Mouse (Mus musculus): ENCODE results near the gene Atic. TPM values are rescaled to one million over a fixed set of nuclear protein-coding genes. Genes with fewer than 3 reads are reported as not detected.

The Atic gene
- polyA plus RNA-seq, 1 experiment from 2014 or later = 43.0 TPM

DNA sequence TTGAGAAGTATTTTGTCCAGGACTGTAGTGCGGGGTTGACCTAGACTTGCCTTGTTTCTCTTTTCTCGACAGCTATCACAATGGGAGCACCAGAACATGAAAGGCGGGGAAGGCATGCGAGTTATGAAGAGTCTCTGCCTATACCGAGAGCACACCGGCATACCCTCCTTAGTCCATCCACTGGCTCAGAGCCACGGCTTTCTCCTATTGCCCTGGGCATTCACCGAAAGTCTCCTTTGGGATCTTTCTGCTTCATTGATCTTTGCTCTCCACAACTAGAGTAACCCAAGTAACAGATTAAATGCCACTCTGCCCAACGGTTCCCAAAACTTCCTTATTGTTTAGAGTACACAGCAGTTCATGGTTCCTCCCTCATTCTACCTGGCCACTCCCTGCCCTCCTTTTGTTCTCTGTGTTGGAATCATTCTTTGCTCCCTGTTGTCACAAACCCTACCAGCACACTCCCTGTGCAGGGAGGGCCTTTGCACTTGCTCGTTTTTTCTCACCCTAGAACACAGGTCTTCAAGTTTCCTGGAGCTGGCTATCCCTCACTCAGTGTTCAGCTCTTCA is 6.2 kb upstream of the Atic start:
- DNase-seq (ENCODE audit: low spot score) = no peak
- H3K27ac ChIP-seq (ENCODE audit: low read depth, low read length) = no peak overlapping the region
- no peak for ATAC-seq
- no peaks in the 10 kb centered on the region for H3K9me3 ChIP-seq (replicated peaks; ENCODE audit: control insufficient read depth, low read length)
- H3K27me3 ChIP-seq (replicated peaks; ENCODE audit: control insufficient read depth, insufficient read depth, low read length) = no peaks in the 10 kb centered on the region
- no peak overlapping the region for H3K9ac ChIP-seq (ENCODE audit: low read length)
- WGBS = 79% methylated on average over 10 of the region's 10 CpGs
- no peaks in the 10 kb centered on the region for H3K36me3 ChIP-seq (ENCODE audit: control insufficient read depth, insufficient read depth, low read length)
- no peak overlapping the region for H3K4me2 ChIP-seq (ENCODE audit: low read length)
- no peak overlapping the region for H3K4me3 ChIP-seq (ENCODE audit: low read depth, low read length)
- H3K4me1 ChIP-seq (ENCODE audit: control insufficient read depth, insufficient read depth, low read length) = no peaks in the 10 kb centered on the region

DNA sequence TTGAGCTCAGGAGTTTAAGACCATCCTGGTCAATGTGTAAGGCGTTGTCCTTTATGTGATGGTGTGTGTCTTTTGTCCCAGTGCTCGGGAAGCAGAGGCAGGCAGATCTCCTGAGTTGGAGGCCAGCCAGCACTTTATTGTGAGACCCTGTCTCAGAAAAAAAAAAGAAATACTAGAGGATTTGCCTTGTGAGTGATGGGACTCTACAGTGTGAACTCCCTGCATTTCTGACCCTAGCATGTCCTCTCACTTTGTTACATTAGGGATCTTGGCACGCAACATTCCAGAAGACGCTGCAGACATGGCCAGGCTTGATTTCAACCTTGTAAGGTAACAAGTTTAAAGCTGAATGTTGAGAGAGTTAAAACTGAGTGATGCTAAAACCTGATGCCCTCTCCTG is 3.7 kb downstream of the Atic start:
- no peak overlapping the region for H3K9ac ChIP-seq (ENCODE audit: low read length)
- no peak for ATAC-seq
- 94% methylated on average over 4 of the region's 4 CpGs for WGBS
- no peak overlapping the region for H3K4me2 ChIP-seq (ENCODE audit: low read length)
- no peak for DNase-seq (ENCODE audit: low spot score)
- no peaks in the 10 kb centered on the region for H3K27me3 ChIP-seq (replicated peaks; ENCODE audit: control insufficient read depth, insufficient read depth, low read length)
- H3K9me3 ChIP-seq (replicated peaks; ENCODE audit: control insufficient read depth, low read length) = no peaks in the 10 kb centered on the region; the same call in 1 of the 2 replicates
- no peak overlapping the region for H3K4me3 ChIP-seq (ENCODE audit: low read depth, low read length)
- H3K27ac ChIP-seq (ENCODE audit: low read depth, low read length) = no peak overlapping the region
- peaks cover 7% of the 10 kb centered on the region; the same call in 1 of the 2 replicates for H3K4me1 ChIP-seq (ENCODE audit: control insufficient read depth, insufficient read depth, low read length)
- peaks cover 34% of the 10 kb centered on the region for H3K36me3 ChIP-seq (ENCODE audit: control insufficient read depth, insufficient read depth, low read length)

DNA sequence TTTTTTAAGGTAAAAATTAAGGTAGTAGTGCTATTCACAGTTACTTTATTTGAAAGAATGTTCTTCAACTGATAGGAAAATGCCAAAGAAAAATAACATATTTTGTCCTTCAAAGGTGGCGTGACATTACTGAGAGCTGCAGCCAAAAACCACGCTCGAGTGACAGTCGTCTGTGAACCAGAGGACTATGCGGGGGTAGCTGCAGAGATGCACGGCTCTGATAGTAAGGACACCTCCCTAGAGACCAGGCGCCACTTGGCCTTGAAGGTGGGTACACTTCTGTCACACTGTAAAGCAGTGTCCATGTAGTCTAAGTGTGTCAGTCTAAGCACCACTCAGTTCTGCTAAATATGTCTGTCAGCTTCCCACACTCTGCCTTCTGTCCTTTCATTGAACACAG is 7.3 kb downstream of the Atic start:
- Histone ChIP-seq H3K9me3 (replicated peaks; ENCODE audit: control insufficient read depth, low read length) (no peaks in the 10 kb centered on the region; the same call in 1 of the 2 replicates), H3K9ac (ENCODE audit: low read length) (no peak overlapping the region), H3K4me3 (ENCODE audit: low read depth, low read length) (no peak overlapping the region), H3K4me1 (ENCODE audit: control insufficient read depth, insufficient read depth, low read length) (no peaks in the 10 kb centered on the region), H3K27ac (ENCODE audit: low read depth, low read length) (no peak overlapping the region), H3K36me3 (ENCODE audit: control insufficient read depth, insufficient read depth, low read length) (peaks cover 51% of the 10 kb centered on the region), H3K4me2 (ENCODE audit: low read length) (no peak overlapping the region), H3K27me3 (replicated peaks; ENCODE audit: control insufficient read depth, insufficient read depth, low read length) (no peaks in the 10 kb centered on the region)
- whole genome bisulfite sequencing = 95% methylated on average over 7 of the region's 7 CpGs
- DNase-seq (ENCODE audit: low spot score) = no peak
- ATAC-seq = no peak

DNA sequence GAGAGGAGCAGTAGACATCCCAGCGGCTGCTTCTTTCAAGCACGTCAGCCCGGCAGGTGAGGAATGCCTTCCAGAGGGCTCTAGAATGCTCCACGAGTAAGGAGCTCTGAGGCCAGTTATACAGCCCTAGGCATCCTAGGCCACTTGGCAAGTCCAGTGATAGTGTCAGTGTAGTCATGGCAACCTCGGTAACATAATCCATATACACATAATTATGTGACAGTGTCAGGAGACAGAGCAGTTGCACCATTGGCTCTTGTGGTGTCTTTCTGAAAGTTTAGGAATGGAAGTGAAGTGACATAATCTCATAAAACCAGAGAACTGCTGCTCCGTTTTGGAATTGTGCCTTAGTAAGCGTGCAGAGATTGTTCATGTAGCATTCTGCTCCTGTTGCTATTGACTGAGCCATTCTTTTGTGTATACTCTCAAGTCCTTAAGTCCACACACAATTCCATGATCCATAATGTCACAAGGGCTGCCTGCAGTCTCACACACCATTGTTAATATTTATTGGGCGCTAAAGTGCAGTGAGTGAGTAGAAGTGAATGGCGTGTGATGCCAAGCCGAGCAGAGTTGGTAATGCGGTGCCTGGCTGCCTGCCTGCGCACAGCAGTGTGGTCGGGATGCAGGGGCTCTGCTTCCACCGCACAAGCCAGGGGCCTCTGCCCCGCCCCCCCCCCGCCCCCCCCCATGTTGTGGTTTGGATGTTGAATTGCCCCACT is 11.1 kb downstream of the Atic start:
- H3K9ac ChIP-seq (ENCODE audit: low read length) = no peak overlapping the region
- 68% methylated on average over 16 of the region's 16 CpGs for WGBS
- H3K4me1 ChIP-seq (ENCODE audit: control insufficient read depth, insufficient read depth, low read length) = no peaks in the 10 kb centered on the region
- ATAC-seq = peak; percentile 55; the same call in 1 of the 2 replicates
- H3K9me3 ChIP-seq (replicated peaks; ENCODE audit: control insufficient read depth, low read length) = no peaks in the 10 kb centered on the region
- peaks cover 66% of the 10 kb centered on the region for H3K36me3 ChIP-seq (ENCODE audit: control insufficient read depth, insufficient read depth, low read length)
- no peak overlapping the region for H3K4me2 ChIP-seq (ENCODE audit: low read length)
- H3K27ac ChIP-seq (ENCODE audit: low read depth, low read length) = no peak overlapping the region
- peak; percentile 35 for DNase-seq (ENCODE audit: low spot score)
- H3K27me3 ChIP-seq (replicated peaks; ENCODE audit: control insufficient read depth, insufficient read depth, low read length) = no peaks in the 10 kb centered on the region
- H3K4me3 ChIP-seq (ENCODE audit: low read depth, low read length) = no peak overlapping the region

DNA sequence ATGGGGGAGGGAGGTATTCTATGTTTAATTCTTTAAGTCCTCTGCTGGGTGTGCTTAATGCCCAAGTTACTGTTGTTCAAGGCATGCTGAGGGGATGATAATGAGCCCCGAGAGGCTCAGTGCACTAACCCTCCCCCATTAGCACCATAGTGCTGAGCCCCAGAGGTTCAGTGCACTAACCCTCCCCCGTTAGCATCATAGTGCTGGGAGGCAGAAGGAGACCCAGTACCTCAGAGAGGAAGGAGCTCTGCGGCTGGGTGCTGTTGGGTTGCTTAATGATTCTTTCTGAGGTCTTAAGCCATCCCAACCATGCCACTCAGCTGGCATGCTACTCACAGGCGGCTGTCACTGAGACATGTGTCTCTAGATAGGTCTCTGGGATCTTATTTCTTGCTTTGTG is 13.2 kb downstream of the Atic start:
- Histone ChIP-seq H3K4me1 (ENCODE audit: control insufficient read depth, insufficient read depth, low read length) (no peaks in the 10 kb centered on the region), H3K27me3 (replicated peaks; ENCODE audit: control insufficient read depth, insufficient read depth, low read length) (no peaks in the 10 kb centered on the region), H3K27ac (ENCODE audit: low read depth, low read length) (no peak overlapping the region), H3K4me3 (ENCODE audit: low read depth, low read length) (no peak overlapping the region), H3K9ac (ENCODE audit: low read length) (no peak overlapping the region), H3K4me2 (ENCODE audit: low read length) (no peak overlapping the region), H3K9me3 (replicated peaks; ENCODE audit: control insufficient read depth, low read length) (no peaks in the 10 kb centered on the region), H3K36me3 (ENCODE audit: control insufficient read depth, insufficient read depth, low read length) (peaks cover 64% of the 10 kb centered on the region)
- WGBS = 91% methylated on average over 4 of the region's 4 CpGs
- ATAC-seq (no peak), DNase-seq (ENCODE audit: low spot score) (no peak)

DNA sequence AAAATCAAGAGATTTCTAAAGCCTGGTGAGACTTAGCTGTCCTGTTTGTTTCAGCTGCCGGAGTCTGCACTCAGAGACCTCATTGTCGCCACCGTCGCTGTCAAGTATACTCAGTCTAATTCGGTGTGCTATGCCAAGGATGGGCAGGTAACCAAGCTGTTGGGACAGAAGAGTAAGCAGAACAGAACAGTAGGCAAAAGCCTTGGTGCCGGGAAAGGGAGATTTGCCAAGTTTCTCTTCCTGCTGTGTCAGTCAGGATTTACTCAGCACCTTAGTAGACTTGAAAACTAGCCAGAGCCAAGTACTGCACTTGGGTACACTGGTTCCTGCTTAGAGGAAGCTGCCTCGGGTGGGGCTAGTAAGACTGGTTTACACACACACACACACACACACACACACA is 19.0 kb downstream of the Atic start:
- peaks cover 71% of the 10 kb centered on the region for H3K36me3 ChIP-seq (ENCODE audit: control insufficient read depth, insufficient read depth, low read length)
- no peak overlapping the region for H3K4me2 ChIP-seq (ENCODE audit: low read length)
- 85% methylated on average over 7 of the region's 7 CpGs for WGBS
- no peak overlapping the region for H3K4me3 ChIP-seq (ENCODE audit: low read depth, low read length)
- no peak for DNase-seq (ENCODE audit: low spot score)
- H3K9ac ChIP-seq (ENCODE audit: low read length) = no peak overlapping the region
- ATAC-seq = 0 out of 2 replicates have a peak, but pooled peaks have one; percentile 12
- H3K27me3 ChIP-seq (replicated peaks; ENCODE audit: control insufficient read depth, insufficient read depth, low read length) = no peaks in the 10 kb centered on the region
- no peak overlapping the region for H3K27ac ChIP-seq (ENCODE audit: low read depth, low read length)
- H3K4me1 ChIP-seq (ENCODE audit: control insufficient read depth, insufficient read depth, low read length) = no peaks in the 10 kb centered on the region
- no peaks in the 10 kb centered on the region for H3K9me3 ChIP-seq (replicated peaks; ENCODE audit: control insufficient read depth, low read length)

DNA sequence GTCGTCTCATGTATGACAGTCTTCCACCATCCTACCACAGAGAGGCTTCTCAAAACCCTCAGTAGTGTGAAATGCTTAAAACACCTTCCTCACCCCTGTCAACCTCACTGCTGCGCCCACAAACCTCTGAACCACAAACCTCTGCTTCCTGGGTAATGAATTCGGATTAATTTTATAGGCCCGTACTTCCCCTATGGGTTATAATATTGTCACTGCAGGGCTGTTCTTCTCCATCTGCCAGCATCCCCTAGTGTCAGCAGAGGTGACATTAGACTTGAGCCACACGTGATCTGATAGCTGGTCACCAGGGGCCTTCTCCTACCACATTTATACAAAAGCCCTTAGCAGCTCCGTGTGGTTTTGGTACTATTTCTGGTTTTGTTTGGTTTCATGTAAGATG is 19.9 kb downstream of the Atic start:
- Histone ChIP-seq H3K27ac (ENCODE audit: low read depth, low read length) (no peak overlapping the region), H3K4me3 (ENCODE audit: low read depth, low read length) (no peak overlapping the region), H3K9ac (ENCODE audit: low read length) (no peak overlapping the region), H3K4me2 (ENCODE audit: low read length) (no peak overlapping the region), H3K9me3 (replicated peaks; ENCODE audit: control insufficient read depth, low read length) (no peaks in the 10 kb centered on the region), H3K27me3 (replicated peaks; ENCODE audit: control insufficient read depth, insufficient read depth, low read length) (no peaks in the 10 kb centered on the region), H3K36me3 (ENCODE audit: control insufficient read depth, insufficient read depth, low read length) (peaks cover 63% of the 10 kb centered on the region), H3K4me1 (ENCODE audit: control insufficient read depth, insufficient read depth, low read length) (no peaks in the 10 kb centered on the region)
- WGBS = 95% methylated on average over 6 of the region's 6 CpGs
- ATAC-seq (no peak), DNase-seq (ENCODE audit: low spot score) (no peak)

DNA sequence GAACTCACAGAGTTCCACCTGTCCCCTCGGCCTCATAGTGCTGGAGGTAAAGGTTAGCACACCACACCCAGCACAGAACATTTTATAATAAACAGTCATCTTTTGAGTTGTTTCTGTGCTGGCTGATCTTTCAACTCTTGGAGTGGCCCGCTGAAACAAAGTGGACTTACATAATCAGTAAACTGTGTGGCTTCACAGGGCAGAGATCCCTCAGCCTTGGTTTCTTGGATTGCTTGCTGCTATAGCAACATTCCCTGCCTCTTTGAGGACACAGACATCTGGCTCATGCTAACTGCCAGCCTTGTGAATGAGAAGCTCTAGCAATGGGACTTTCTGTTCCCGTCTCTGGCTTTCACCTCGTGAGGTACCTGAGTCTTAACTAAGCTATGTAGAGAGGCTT is 22.6 kb downstream of the Atic start:
- Histone ChIP-seq H3K9ac (ENCODE audit: low read length) (no peak overlapping the region), H3K4me1 (ENCODE audit: control insufficient read depth, insufficient read depth, low read length) (no peaks in the 10 kb centered on the region), H3K27me3 (replicated peaks; ENCODE audit: control insufficient read depth, insufficient read depth, low read length) (no peaks in the 10 kb centered on the region), H3K4me2 (ENCODE audit: low read length) (no peak overlapping the region), H3K4me3 (ENCODE audit: low read depth, low read length) (no peak overlapping the region), H3K36me3 (ENCODE audit: control insufficient read depth, insufficient read depth, low read length) (peaks cover 40% of the 10 kb centered on the region), H3K27ac (ENCODE audit: low read depth, low read length) (no peak overlapping the region), H3K9me3 (replicated peaks; ENCODE audit: control insufficient read depth, low read length) (no peaks in the 10 kb centered on the region)
- WGBS = 94% methylated on average over 4 of the region's 4 CpGs
- DNase-seq (ENCODE audit: low spot score) = no peak
- ATAC-seq = no peak

DNA sequence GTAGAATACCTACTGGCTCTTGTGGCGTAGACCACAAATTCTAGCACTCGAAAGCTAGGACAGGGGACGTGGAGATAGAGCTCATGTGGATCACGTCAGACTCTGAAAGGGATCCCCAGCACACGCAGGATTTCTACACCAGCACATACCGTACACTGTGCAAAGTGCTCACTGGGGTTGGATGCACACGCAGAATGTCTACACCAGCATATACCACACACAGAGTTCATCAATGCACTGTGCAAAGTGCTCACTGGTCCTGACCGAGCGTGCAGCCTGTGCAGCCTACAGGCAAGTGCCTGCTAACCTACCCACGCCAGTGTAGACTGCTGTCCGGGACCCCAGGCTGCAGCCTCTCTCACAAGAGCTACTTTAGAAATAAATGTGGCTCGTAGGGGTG is 23.5 kb downstream of the Atic start:
- H3K27me3 ChIP-seq (replicated peaks; ENCODE audit: control insufficient read depth, insufficient read depth, low read length) = no peaks in the 10 kb centered on the region
- DNase-seq (ENCODE audit: low spot score) (no peak), ATAC-seq (no peak)
- H3K4me2 ChIP-seq (ENCODE audit: low read length) = no peak overlapping the region
- WGBS = 92% methylated on average over 12 of the region's 12 CpGs
- H3K27ac ChIP-seq (ENCODE audit: low read depth, low read length) = no peak overlapping the region
- no peaks in the 10 kb centered on the region for H3K4me1 ChIP-seq (ENCODE audit: control insufficient read depth, insufficient read depth, low read length)
- H3K36me3 ChIP-seq (ENCODE audit: control insufficient read depth, insufficient read depth, low read length) = peaks cover 43% of the 10 kb centered on the region
- no peak overlapping the region for H3K4me3 ChIP-seq (ENCODE audit: low read depth, low read length)
- no peak overlapping the region for H3K9ac ChIP-seq (ENCODE audit: low read length)
- no peaks in the 10 kb centered on the region for H3K9me3 ChIP-seq (replicated peaks; ENCODE audit: control insufficient read depth, low read length)

Data from forebrain, embryonic 14.5 days (tissue).